Mouse (Mus musculus) stomach, postnatal 0 days (tissue): Measurements from ENCODE around the gene Nfatc4.

Experiments used
- CTCF ChIP-seq: IDR thresholded peaks from 2 replicates; pipeline ENCODE4 v1.5.1; 2016; ENCODE audit warnings: antibody characterized with exemption, low read depth, mild to moderate bottlenecking, moderate library complexity
- EP300 ChIP-seq: optimal IDR thresholded peaks from 2 replicates; pipeline ENCODE3; 2016; ENCODE audit warnings: antibody characterized with exemption

DNA sequence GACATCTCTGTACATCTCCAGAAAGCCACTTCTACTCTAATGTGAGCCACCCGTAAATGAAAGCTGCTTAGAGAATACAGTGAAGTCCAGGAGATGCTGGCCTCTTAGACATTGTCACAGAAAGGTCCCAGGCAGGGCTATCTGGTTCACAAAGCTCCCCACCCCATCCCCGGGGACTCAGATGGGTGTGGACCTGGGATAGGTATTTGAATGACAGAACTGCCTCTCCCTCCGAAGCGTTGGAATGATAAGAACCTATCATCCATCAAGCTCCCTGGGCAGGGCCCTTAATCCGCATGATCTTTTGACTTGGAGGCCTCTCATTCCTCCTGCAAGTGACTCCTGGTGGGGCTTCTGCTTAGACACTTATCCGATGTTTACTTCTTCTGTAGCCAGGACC is 27.9 kb downstream of the Nfatc4 start:
- TF ChIP-seq CTCF (no peak), EP300 (no peak)
